Mouse (Mus musculus) cerebellum, adult 18-20 months (tissue): ENCODE measurements around the gene Shisa6.

ENCODE experiments used
- DNase-seq, 2 experiments: peaks; one replicate each; pipeline ENCODE4 v3.0.0; 2021

Shisa6 gene

GRCm38 (mm10) chr11:66222133-66222532 lies 303.6 kb downstream of the Shisa6 start:
- peak; percentile 5 to 38 for DNase-seq

- DNase-seq = no peak
Observed at GRCm38 (mm10) chr11:66218469-66218868, 307.3 kb downstream of the Shisa6 start.

GRCm38 (mm10) chr11:66188627-66189287 lies 337.0 kb downstream of the Shisa6 start:
- no peak for DNase-seq

GRCm38 (mm10) chr11:66188146-66188545 lies 337.6 kb downstream of the Shisa6 start:
- DNase-seq = no peak

GRCm38 (mm10) chr11:66177781-66178180 lies 348.0 kb downstream of the Shisa6 start:
- no peak for DNase-seq

GRCm38 (mm10) chr11:66167801-66168651 lies 357.7 kb downstream of the Shisa6 start, which contains the start of gene Dnah9:
TSS of gene Dnah9 (minus strand) at chr11:66168551.
- DNase-seq = peak; percentile 43 to 53

- no peak for DNase-seq
Observed at GRCm38 (mm10) chr11:66164022-66164421, 361.7 kb downstream of the Shisa6 start.
